16 mouse cellular contexts compared by ENCODE assay signal in the genomic region with DNA sequence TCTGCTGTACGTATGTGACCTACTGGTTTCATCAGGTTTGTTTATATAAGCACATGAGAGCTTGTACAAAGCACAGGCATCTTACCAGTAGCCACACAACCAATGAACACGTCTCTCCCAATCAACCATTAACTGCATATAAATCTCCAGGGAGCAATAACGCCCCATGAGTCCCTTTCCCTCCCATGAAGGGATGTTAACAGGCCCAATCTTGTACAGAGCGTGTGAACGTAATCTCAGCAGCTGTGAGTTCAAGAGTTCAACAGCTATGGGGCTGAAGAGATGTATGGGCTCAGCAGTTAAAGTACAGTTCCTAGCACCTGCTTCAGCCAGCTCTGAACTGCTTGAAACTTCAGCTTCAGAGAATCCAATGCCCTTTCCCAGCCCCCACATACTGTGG. TPM values are rescaled to one million over a fixed set of nuclear protein-coding genes. Genes with fewer than 3 reads are reported as not detected.
DNase-seq lines count a peak whose midpoint lies in the region; ATAC-seq lines count a peak whose summit lies in the region.
"Had no signal": no experiment of that assay in that cellular context is flagged by ENCODE, and none has a peak within 500 bp of the region (broad histone marks: within the 10 kb centered on the region; RNA-seq: fewer than 3 reads in every experiment).

No protein-coding gene starts in this region.

- intact Hi-C loops in heart, postnatal 25 days (cut with DNase I): no loop called here

- no peaks in the 10 kb centered on the region for H3K27me3 ChIP-seq in heart, embryonic 15.5 days
- no peaks in the 10 kb centered on the region for H3K27me3 ChIP-seq in midbrain, embryonic 15.5 days (replicated peaks)
- H3K27me3 ChIP-seq in midbrain, embryonic 14.5 days (ENCODE audit: control insufficient read depth, insufficient read depth, low read length): no peaks in the 10 kb centered on the region
- H3K27me3 ChIP-seq in limb, embryonic 13.5 days: no peaks in the 10 kb centered on the region
- H3K27me3 ChIP-seq: hindbrain, embryonic 15.5 days; stomach, embryonic 15.5 days had no signal

- no peaks in the 10 kb centered on the region for H3K36me3 ChIP-seq in heart, embryonic 15.5 days
- no peaks in the 10 kb centered on the region for H3K36me3 ChIP-seq in midbrain, embryonic 15.5 days (replicated peaks)
- H3K36me3 ChIP-seq in midbrain, embryonic 14.5 days (ENCODE audit: control insufficient read depth, insufficient read depth, low read length): no peaks in the 10 kb centered on the region
- no peaks in the 10 kb centered on the region for H3K36me3 ChIP-seq in limb, embryonic 13.5 days
- H3K36me3 ChIP-seq: hindbrain, embryonic 15.5 days; midbrain, embryonic 10.5 days; stomach, embryonic 15.5 days had no signal

- no peak overlapping the region for H3K4me2 ChIP-seq in heart, embryonic 15.5 days
- H3K4me2 ChIP-seq in midbrain, embryonic 15.5 days: no peak overlapping the region
- no peak overlapping the region for H3K4me2 ChIP-seq in midbrain, embryonic 14.5 days (ENCODE audit: low read length)
- H3K4me2 ChIP-seq in limb, embryonic 13.5 days (replicated peaks): no peak overlapping the region
- H3K4me2 ChIP-seq: hindbrain, embryonic 15.5 days; stomach, embryonic 15.5 days had no signal

- 31% methylated on average over 5 of the region's 5 CpGs for WGBS in heart, embryonic 15.5 days
- 75% methylated on average over 5 of the region's 5 CpGs for WGBS in midbrain, embryonic 15.5 days
- 70% methylated on average over 5 of the region's 5 CpGs for WGBS in midbrain, embryonic 14.5 days
- 25% methylated on average over 5 of the region's 5 CpGs for WGBS in limb, embryonic 13.5 days

- H3K27ac ChIP-seq in heart, embryonic 15.5 days: peak overlapping the region; percentile 50
- H3K27ac ChIP-seq in midbrain, embryonic 15.5 days: no peak overlapping the region
- H3K27ac ChIP-seq in midbrain, embryonic 14.5 days (replicated peaks; ENCODE audit: low read depth, low read length): no peak overlapping the region
- H3K27ac ChIP-seq in limb, embryonic 13.5 days: no peak overlapping the region
- H3K27ac ChIP-seq: hindbrain, embryonic 15.5 days; midbrain, embryonic 10.5 days; stomach, embryonic 15.5 days had no signal

- no peak for ATAC-seq in heart, embryonic 15.5 days (replicated peaks; ENCODE audit: insufficient number of reproducible peaks, insufficient read depth, low FRiP score, low read depth)
- ATAC-seq in midbrain, embryonic 15.5 days (replicated peaks): 0 out of 2 replicates have a peak, but pooled peaks have one; percentile 17
- ATAC-seq in midbrain, embryonic 14.5 days (ENCODE audit: low FRiP score, low TSS enrichment): no peak
- ATAC-seq in limb, embryonic 13.5 days (ENCODE audit: low FRiP score, low read depth): peak; percentile 66; the same call in 1 of the 2 replicates
- ATAC-seq: activated CD4-positive, CD25-positive, alpha-beta regulatory T cell, adult 4 months had no signal

- DNase-seq in heart, postnatal 25 days (ENCODE audit: low spot score): no peak
- DNase-seq in midbrain, embryonic 14.5 days: no peak
- DNase-seq in lung, postnatal 36 days: no peak
- no peak for DNase-seq in lung, postnatal 4 days
- DNase-seq: adrenal gland, postnatal 36 days; cerebellum, postnatal 36 days; kidney, postnatal 25 days; thymus, postnatal 25 days had no signal

- no peaks in the 10 kb centered on the region for H3K9me3 ChIP-seq in heart, embryonic 15.5 days (replicated peaks)
- no peaks in the 10 kb centered on the region for H3K9me3 ChIP-seq in midbrain, embryonic 15.5 days
- H3K9me3 ChIP-seq in midbrain, embryonic 14.5 days (ENCODE audit: control insufficient read depth, low read length): no peaks in the 10 kb centered on the region
- H3K9me3 ChIP-seq in limb, embryonic 13.5 days: no peaks in the 10 kb centered on the region
- H3K9me3 ChIP-seq: hindbrain, embryonic 15.5 days; midbrain, embryonic 10.5 days; stomach, embryonic 15.5 days had no signal

- peaks cover 28% of the 10 kb centered on the region for H3K4me1 ChIP-seq in heart, embryonic 15.5 days (replicated peaks)
- no peaks in the 10 kb centered on the region for H3K4me1 ChIP-seq in midbrain, embryonic 15.5 days
- no peaks in the 10 kb centered on the region for H3K4me1 ChIP-seq in midbrain, embryonic 14.5 days (ENCODE audit: control insufficient read depth, insufficient read depth, low read length)
- H3K4me1 ChIP-seq in limb, embryonic 13.5 days: peaks cover 6% of the 10 kb centered on the region
- H3K4me1 ChIP-seq: hindbrain, embryonic 15.5 days; midbrain, embryonic 10.5 days; stomach, embryonic 15.5 days had no signal

- H3K9ac ChIP-seq in heart, embryonic 15.5 days: 0 out of 2 replicates have a peak overlapping the region, but pooled peaks have one; percentile 2
- H3K9ac ChIP-seq in midbrain, embryonic 15.5 days: no peak overlapping the region
- no peak overlapping the region for H3K9ac ChIP-seq in midbrain, embryonic 14.5 days (replicated peaks; ENCODE audit: low read length)
- no peak overlapping the region for H3K9ac ChIP-seq in limb, embryonic 13.5 days
- H3K9ac ChIP-seq: hindbrain, embryonic 15.5 days; stomach, embryonic 15.5 days had no signal

- no peak overlapping the region for H3K4me3 ChIP-seq in heart, embryonic 15.5 days
- no peak overlapping the region for H3K4me3 ChIP-seq in midbrain, embryonic 15.5 days
- H3K4me3 ChIP-seq in midbrain, embryonic 14.5 days (replicated peaks; ENCODE audit: low read depth, low read length): no peak overlapping the region
- no peak overlapping the region for H3K4me3 ChIP-seq in limb, embryonic 13.5 days
- H3K4me3 ChIP-seq: hindbrain, embryonic 15.5 days; midbrain, embryonic 10.5 days; myocyte; stomach, embryonic 15.5 days had no signal

RNA-seq across cellular contexts. Expression of a gene that starts 9.8 kb away (rescaled TPM):
- 34.5 and 36.9 TPM in 2 replicates for polyA plus RNA-seq in heart, embryonic 15.5 days (2015; fragmentation: Nextera tagmentation; extraction: Ambion mirVana)
- 100 to 1,000 TPM; 202 to 215 TPM for total RNA-seq in heart, postnatal 25 days (2021)
- 7.6 and 8.0 TPM in 2 replicates for polyA plus RNA-seq in midbrain, embryonic 15.5 days (2015; fragmentation: Nextera tagmentation; extraction: Ambion mirVana)
- 9.4 and 12.1 TPM in 2 replicates for polyA plus RNA-seq in midbrain, embryonic 14.5 days (2014; fragmentation: Nextera tagmentation; extraction: Ambion mirVana)
- polyA plus RNA-seq in limb, embryonic 13.5 days (2015; fragmentation: Nextera tagmentation; extraction: Ambion mirVana): 13.9 and 14.1 TPM in 2 replicates

Comparison
In these comparisons a context has a peak if more than half of its experiments do, and no peak if none do; other contexts are left out.
1. ATAC-seq: peak in midbrain, embryonic 15.5 days (single experiment) and limb, embryonic 13.5 days (single experiment); none in heart, embryonic 15.5 days (single experiment) and midbrain, embryonic 14.5 days (single experiment).